Mouse (Mus musculus): ENCODE results near the gene Sptssb. TPM values are rescaled to one million over a fixed set of nuclear protein-coding genes. Genes with fewer than 3 reads are reported as not detected.

The Sptssb gene
- polyA plus RNA-seq, 1 experiment from 2014 or later, result 0.25 TPM

DNA sequence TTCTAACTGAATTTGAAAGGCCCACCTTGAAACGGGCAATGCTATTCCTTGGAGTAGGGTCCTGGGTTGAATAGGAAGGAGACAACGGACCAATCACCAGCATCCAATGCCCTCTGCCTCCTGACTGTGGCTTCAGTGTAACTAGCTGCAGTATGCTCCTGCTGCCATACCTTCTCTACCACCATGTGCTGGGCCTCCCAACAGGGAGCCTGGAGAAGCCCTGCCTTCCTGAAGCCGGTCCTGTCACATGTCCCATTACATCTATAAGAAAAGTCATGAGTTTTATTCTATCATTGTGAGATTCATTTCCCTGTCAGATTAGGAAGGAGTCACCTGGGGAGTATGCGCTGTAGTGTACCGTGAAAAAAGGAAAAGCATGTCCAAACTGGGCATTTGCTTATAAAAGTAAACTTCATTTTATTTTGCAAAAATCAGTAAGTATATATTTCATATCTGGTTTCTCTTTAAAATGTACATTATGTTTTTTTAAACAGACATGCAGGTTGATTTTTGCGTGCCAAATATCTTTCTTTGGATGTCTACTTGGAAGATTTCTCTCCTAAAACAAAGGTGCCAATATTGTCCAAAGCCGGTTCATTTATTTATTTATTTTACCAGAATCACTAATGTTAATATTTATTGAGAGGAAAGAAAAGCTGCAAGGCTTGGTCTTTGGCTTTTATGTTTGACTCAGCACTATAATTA is 40.4 kb downstream of the Sptssb start:
- Histone ChIP-seq H3K4me1 (replicated peaks) (no peaks in the 10 kb centered on the region), H3K36me3 (no peaks in the 10 kb centered on the region), H3K27ac (no peak overlapping the region), H3K4me3 (no peak overlapping the region), H3K27me3 (ENCODE audit: insufficient read depth, poor library complexity, severe bottlenecking) (no peaks in the 10 kb centered on the region), H3K9me3 (no peaks in the 10 kb centered on the region)
- WGBS, result 78% methylated on average over 7 of the region's 7 CpGs
- no peak for DNase-seq (ENCODE audit: low spot score)

DNA sequence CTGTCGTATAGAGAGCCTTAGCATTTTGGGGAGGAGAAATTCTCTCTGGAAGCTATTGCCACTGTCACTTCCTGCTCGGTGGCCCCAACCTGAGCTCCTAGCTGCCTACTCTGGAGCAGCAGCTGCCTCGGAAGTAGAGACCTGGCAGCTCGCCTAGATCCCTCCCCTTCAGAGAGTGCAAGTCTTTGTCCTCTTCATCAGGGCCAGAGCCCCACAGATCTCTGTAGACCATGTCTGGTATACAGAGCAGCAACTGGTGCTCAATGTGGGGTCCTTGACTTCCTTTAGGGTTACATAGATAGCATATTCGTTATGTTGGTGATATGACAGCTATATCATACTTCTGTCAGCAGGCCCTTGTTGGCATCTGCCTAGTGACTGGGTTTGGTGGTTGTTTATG is 41.3 kb downstream of the Sptssb start:
- Histone ChIP-seq H3K36me3 (no peaks in the 10 kb centered on the region), H3K27ac (no peak overlapping the region), H3K4me1 (replicated peaks) (no peaks in the 10 kb centered on the region), H3K9me3 (no peaks in the 10 kb centered on the region), H3K4me3 (no peak overlapping the region), H3K27me3 (ENCODE audit: insufficient read depth, poor library complexity, severe bottlenecking) (no peaks in the 10 kb centered on the region)
- no peak for DNase-seq (ENCODE audit: low spot score)
- 80% methylated on average over 5 of the region's 5 CpGs for WGBS

- H3K27ac ChIP-seq, result no peak overlapping the region
- DNase-seq (ENCODE audit: low spot score), result no peak
- no peaks in the 10 kb centered on the region for H3K4me1 ChIP-seq (replicated peaks)
- no peaks in the 10 kb centered on the region for H3K9me3 ChIP-seq
- 81% methylated on average over 2 of the region's 2 CpGs for WGBS
- H3K27me3 ChIP-seq (ENCODE audit: insufficient read depth, poor library complexity, severe bottlenecking), result no peaks in the 10 kb centered on the region
- no peaks in the 10 kb centered on the region for H3K36me3 ChIP-seq
- no peak overlapping the region for H3K4me3 ChIP-seq
These were observed 43.2 kb downstream of the Sptssb start for GRCm38 (mm10) chr3:69816547-69816946.

DNA sequence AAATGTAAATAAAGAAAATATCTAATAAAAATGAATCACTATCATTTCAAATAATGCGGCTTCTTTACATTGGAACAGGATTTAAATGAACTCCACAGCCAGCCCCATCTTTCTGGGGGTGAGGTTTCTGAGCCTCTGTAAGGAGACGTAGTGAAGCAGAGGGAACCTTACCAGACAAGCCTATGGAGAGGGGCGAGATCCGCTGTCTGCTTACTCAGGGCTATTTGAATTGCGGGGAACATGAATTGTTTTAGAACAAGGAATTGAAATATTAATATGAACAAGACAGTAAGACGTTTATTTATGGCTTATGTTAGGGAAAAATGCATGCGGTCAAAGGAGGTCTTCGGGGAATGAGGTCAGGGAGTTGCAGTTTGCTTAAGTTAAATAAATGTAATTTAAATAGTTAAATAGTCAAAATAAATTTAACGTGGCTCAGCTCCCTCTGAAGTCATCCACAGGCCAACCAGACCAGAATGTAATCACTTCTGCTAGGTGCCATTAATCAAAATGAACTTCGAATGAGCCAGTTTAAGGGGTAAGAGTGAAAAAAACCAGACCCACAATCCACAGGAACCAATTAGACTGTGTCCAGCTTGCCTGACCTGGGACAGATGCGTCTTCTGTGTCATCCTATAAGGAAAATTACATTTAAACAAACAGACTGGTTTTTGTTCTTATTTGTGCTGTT is 46.6 kb downstream of the Sptssb start:
- no peak for DNase-seq (ENCODE audit: low spot score)
- H3K27me3 ChIP-seq (ENCODE audit: insufficient read depth, poor library complexity, severe bottlenecking), result no peaks in the 10 kb centered on the region
- no peaks in the 10 kb centered on the region for H3K9me3 ChIP-seq
- 90% methylated on average over 11 of the region's 11 CpGs for WGBS
- H3K27ac ChIP-seq, result no peak overlapping the region
- no peaks in the 10 kb centered on the region for H3K4me1 ChIP-seq (replicated peaks)
- no peaks in the 10 kb centered on the region for H3K36me3 ChIP-seq
- H3K4me3 ChIP-seq, result no peak overlapping the region

DNA sequence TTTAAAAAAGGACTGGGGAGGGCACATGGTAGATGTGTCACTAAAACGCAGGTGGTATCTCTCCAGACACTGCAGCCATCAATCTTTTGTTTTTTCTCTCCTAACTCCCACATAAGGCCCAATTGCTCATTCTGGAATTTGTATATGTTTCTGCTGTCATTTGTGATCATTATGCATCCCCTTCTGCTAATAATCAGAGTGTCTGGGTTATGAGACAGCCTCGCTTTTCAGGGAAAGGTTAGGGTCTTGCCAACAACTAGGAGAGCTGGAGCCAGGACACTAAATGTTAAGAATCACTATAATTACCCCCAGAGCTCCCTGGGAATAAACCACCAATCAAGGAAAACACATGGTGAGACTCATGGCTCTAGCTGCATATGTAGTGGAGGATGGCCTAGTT is 47.3 kb downstream of the Sptssb start:
- Histone ChIP-seq H3K27ac (no peak overlapping the region), H3K36me3 (no peaks in the 10 kb centered on the region), H3K27me3 (ENCODE audit: insufficient read depth, poor library complexity, severe bottlenecking) (no peaks in the 10 kb centered on the region), H3K4me1 (replicated peaks) (no peaks in the 10 kb centered on the region), H3K4me3 (no peak overlapping the region), H3K9me3 (no peaks in the 10 kb centered on the region)
- 86% methylated on average over 2 of the region's 2 CpGs for WGBS
- no peak for DNase-seq (ENCODE audit: low spot score)

- Histone ChIP-seq H3K27ac (no peak overlapping the region), H3K9me3 (no peaks in the 10 kb centered on the region), H3K27me3 (ENCODE audit: insufficient read depth, poor library complexity, severe bottlenecking) (no peaks in the 10 kb centered on the region), H3K4me3 (no peak overlapping the region), H3K36me3 (no peaks in the 10 kb centered on the region), H3K4me1 (replicated peaks) (no peaks in the 10 kb centered on the region)
- WGBS, result 88% methylated on average over 7 of the region's 7 CpGs
- DNase-seq (ENCODE audit: low spot score), result no peak
These were observed 51.3 kb downstream of the Sptssb start for GRCm38 (mm10) chr3:69808479-69808878.

- no peak for DNase-seq (ENCODE audit: low spot score)
- 96% methylated on average over 1 of the region's 1 CpGs for WGBS
- Histone ChIP-seq H3K4me3 (no peak overlapping the region), H3K36me3 (no peaks in the 10 kb centered on the region), H3K27me3 (ENCODE audit: insufficient read depth, poor library complexity, severe bottlenecking) (no peaks in the 10 kb centered on the region), H3K9me3 (no peaks in the 10 kb centered on the region), H3K27ac (no peak overlapping the region), H3K4me1 (replicated peaks) (no peaks in the 10 kb centered on the region)
These were observed 56.6 kb downstream of the Sptssb start for GRCm38 (mm10) chr3:69803137-69803536.

DNA sequence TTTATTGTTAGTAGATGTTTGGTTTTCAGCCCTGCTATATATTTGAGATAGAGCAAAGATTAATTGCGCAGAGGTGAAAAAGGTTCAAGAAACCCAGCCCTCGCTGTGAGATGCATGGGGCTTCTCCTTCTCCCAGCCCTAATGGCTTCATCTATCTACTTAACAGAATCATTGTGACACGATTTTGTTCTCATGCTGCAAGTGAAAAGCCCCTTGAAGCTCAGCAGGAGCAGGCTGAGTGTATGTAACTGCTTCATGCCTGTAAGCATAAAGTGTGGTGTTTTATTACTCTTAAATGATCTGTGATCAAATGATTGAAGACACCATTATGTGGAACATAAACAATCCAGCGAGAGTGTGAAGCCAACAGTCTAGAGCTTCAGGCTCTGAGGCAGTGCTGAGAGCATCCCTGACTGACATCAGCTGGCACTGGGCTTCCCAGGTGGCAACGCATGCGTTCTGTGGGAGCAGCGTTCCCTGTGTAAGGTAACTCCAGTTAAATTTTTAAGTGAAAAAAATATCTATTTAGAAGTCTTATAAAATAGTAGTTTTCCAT is 58.8 kb downstream of the Sptssb start:
- no peak for DNase-seq (ENCODE audit: low spot score)
- no peak overlapping the region for H3K4me3 ChIP-seq
- 78% methylated on average over 7 of the region's 7 CpGs for WGBS
- H3K27me3 ChIP-seq (ENCODE audit: insufficient read depth, poor library complexity, severe bottlenecking), result no peaks in the 10 kb centered on the region
- H3K36me3 ChIP-seq, result no peaks in the 10 kb centered on the region
- H3K4me1 ChIP-seq (replicated peaks), result no peaks in the 10 kb centered on the region
- H3K9me3 ChIP-seq, result no peaks in the 10 kb centered on the region
- no peak overlapping the region for H3K27ac ChIP-seq

GRCm38 (mm10) chr3:69799096-69799495 is 60.6 kb downstream of the Sptssb start:
- Histone ChIP-seq H3K9me3 (no peaks in the 10 kb centered on the region), H3K27me3 (ENCODE audit: insufficient read depth, poor library complexity, severe bottlenecking) (no peaks in the 10 kb centered on the region), H3K27ac (no peak overlapping the region), H3K4me3 (no peak overlapping the region), H3K36me3 (no peaks in the 10 kb centered on the region), H3K4me1 (replicated peaks) (no peaks in the 10 kb centered on the region)
- DNase-seq (ENCODE audit: low spot score), result no peak
- 81% methylated on average over 1 of the region's 1 CpGs for WGBS

DNA sequence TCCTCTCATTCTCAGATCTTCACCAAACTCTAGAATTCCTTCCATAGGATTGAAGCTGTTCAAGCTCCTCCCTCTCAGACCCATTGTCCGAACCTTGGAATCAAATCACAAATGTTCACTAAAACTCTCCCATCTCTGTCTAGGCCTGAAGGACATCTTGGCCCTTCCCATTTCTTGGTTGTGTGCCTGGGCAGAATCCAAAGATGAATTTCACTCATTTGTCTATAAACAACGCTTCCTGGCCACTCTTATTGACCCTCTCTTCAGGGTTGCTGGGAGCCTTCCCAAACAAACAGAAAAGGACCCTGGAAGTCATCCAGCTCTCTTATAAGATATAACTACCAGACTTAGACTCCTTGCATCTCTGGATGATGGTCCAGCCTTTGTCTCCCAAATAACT is 61.8 kb downstream of the Sptssb start:
- Histone ChIP-seq H3K4me3 (no peak overlapping the region), H3K27ac (no peak overlapping the region), H3K4me1 (replicated peaks) (no peaks in the 10 kb centered on the region), H3K36me3 (no peaks in the 10 kb centered on the region), H3K9me3 (0 out of 2 replicates have a peak, but pooled peaks cover 2% of the 10 kb centered on the region), H3K27me3 (ENCODE audit: insufficient read depth, poor library complexity, severe bottlenecking) (no peaks in the 10 kb centered on the region)
- no peak for DNase-seq (ENCODE audit: low spot score)
- WGBS, result 91% methylated on average over 2 of the region's 2 CpGs

- H3K9me3 ChIP-seq, result 0 out of 2 replicates have a peak, but pooled peaks cover 2% of the 10 kb centered on the region
- no peaks in the 10 kb centered on the region for H3K4me1 ChIP-seq (replicated peaks)
- no peaks in the 10 kb centered on the region for H3K36me3 ChIP-seq
- WGBS, result 82% methylated on average over 4 of the region's 4 CpGs
- DNase-seq (ENCODE audit: low spot score), result no peak
- H3K4me3 ChIP-seq, result no peak overlapping the region
- H3K27ac ChIP-seq, result no peak overlapping the region
- no peaks in the 10 kb centered on the region for H3K27me3 ChIP-seq (ENCODE audit: insufficient read depth, poor library complexity, severe bottlenecking)
These were observed 62.2 kb downstream of the Sptssb start for GRCm38 (mm10) chr3:69797533-69797932.

GRCm38 (mm10) chr3:69792823-69793417 is 66.8 kb downstream of the Sptssb start:
- whole genome bisulfite sequencing, result 85% methylated on average over 3 of the region's 3 CpGs
- no peaks in the 10 kb centered on the region for H3K27me3 ChIP-seq (ENCODE audit: insufficient read depth, poor library complexity, severe bottlenecking)
- no peak overlapping the region for H3K27ac ChIP-seq
- no peak overlapping the region for H3K4me3 ChIP-seq
- H3K36me3 ChIP-seq, result no peaks in the 10 kb centered on the region
- no peaks in the 10 kb centered on the region for H3K4me1 ChIP-seq (replicated peaks)
- no peak for DNase-seq (ENCODE audit: low spot score)
- H3K9me3 ChIP-seq, result 0 out of 2 replicates have a peak, but pooled peaks cover 2% of the 10 kb centered on the region

DNA sequence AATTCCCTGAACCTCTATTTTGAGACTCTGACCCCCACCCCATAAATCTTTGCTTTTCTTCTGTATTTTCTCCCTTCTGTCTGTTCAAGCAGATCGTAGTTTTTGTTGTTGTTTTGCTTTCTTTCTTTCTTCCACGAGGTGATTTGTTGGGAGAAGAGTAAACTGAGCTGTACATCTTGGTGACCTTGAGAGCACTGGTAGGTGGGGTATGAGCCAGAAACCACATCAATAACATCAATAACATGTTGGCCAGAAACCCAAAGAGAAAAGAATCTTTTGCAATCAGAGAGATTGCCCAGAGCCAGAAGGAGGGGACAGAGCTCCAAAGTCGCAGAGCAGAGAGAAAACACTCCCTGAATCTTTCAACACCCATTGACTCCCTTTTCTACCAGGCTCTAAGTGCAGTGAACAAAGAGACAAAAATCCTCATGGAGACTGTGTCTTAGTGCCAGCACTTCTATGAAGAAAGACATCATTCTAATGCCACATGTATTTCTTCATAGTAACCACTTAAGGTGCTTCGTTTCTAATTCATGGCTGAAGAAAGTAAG is 80.4 kb downstream of the Sptssb start:
- WGBS, result 84% methylated on average over 4 of the region's 4 CpGs

More for the DNA sequence above, 80.4 kb downstream of the Sptssb start:
- no peaks in the 10 kb centered on the region for H3K4me1 ChIP-seq (replicated peaks)
- H3K36me3 ChIP-seq, result no peaks in the 10 kb centered on the region
- no peak overlapping the region for H3K4me3 ChIP-seq
- H3K27ac ChIP-seq, result no peak overlapping the region
- H3K9me3 ChIP-seq, result no peaks in the 10 kb centered on the region
- no peak for DNase-seq (ENCODE audit: low spot score)
- H3K27me3 ChIP-seq (ENCODE audit: insufficient read depth, poor library complexity, severe bottlenecking), result no peaks in the 10 kb centered on the region

Data from hindbrain, embryonic 10.5 days (tissue).